Mouse (Mus musculus) liver, postnatal 0 days (tissue): ENCODE measurements at regions not wholly inside any gene's neighbourhood (a gene's known extent, or its start where the extent isn't known, plus 50 kb on each side); places are given as distances from the start of the nearest gene placed in this dataset.

Source experiments
- CTCF ChIP-seq: sonication (generic); IDR thresholded peaks from 2 replicates; pipeline ENCODE4 v1.5.1; 2016; ENCODE audit warnings: antibody characterized with exemption, low read depth
- EP300 ChIP-seq: IDR thresholded peaks from 2 replicates; pipeline ENCODE4 v1.6.1; 2016; ENCODE audit warnings: antibody characterized with exemption, low read depth, mild to moderate bottlenecking

DNA sequence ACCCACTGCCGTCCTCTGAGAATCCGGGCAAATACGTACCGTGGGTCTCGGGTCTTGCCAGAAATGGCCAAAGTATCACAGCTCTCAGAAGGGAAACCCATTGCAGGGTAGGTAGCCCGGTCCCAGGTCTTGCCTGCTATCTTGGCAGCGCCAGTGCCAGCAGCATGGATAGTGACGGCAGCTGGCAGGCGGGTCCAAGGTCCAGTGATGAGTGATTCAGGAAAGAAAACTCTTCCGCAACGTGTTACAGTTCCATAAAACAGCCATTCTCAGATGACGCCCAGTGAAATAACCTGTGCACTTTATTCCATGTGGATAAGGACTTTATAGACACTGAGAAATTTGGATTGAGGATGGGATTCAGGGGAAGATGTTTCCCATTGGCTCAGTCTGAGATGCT lies 142.2 kb upstream of the Nr4a3 start:
- TF ChIP-seq EP300: no peak
- TF ChIP-seq CTCF: no peak
